Mouse (Mus musculus): ENCODE measurements at regions not wholly inside any gene's neighbourhood (a gene's known extent, or its start where the extent isn't known, plus 50 kb on each side); places are given as distances from the start of the nearest gene placed in this dataset.

GRCm38 (mm10) chr3:29890764-29891163 is 657.0 kb downstream of the Mecom start:
- POLR2A ChIA-PET, result interaction anchor here in 1 of 4 experiments (1.3 kb wide), 1 partner anchor 46 kb away, joined by 3 read pairs; no protein-coding TSS in a partner anchor
- CTCF ChIA-PET, result interaction anchor here in 1 of 4 experiments (0.8 kb wide), 1 partner anchor 624 kb away, joined by 4 read pairs; no protein-coding TSS in a partner anchor

GRCm38 (mm10) chr3:29890286-29890685 is 657.5 kb downstream of the Mecom start:
- POLR2A ChIA-PET, result no interaction called here

GRCm38 (mm10) chr3:29889638-29890037 is 658.2 kb downstream of the Mecom start:
- ChIA-PET POLR2A (interaction anchor here in 1 of 4 experiments (0.6 kb wide), 1 partner anchor 421 kb away, joined by 3 read pairs; no protein-coding TSS in a partner anchor), CTCF (no interaction called here)

More at GRCm38 (mm10) chr3:29890286-29890685, 657.5 kb downstream of the Mecom start:
- CTCF ChIA-PET, result interaction anchor here in 1 of 4 experiments (0.8 kb wide), 1 partner anchor 625 kb away, joined by 4 read pairs; no protein-coding TSS in a partner anchor

GRCm38 (mm10) chr3:29879966-29880365 is 667.8 kb downstream of the Mecom start:
- CTCF ChIA-PET, result no interaction called here
- POLR2A ChIA-PET, result no interaction called here

GRCm38 (mm10) chr3:29875768-29876167 is 672.0 kb downstream of the Mecom start:
- ChIA-PET POLR2A (no interaction called here), CTCF (no interaction called here)

- ChIA-PET CTCF (no interaction called here), POLR2A (no interaction called here)
These were observed 685.4 kb downstream of the Mecom start for GRCm38 (mm10) chr3:29862437-29862836.

GRCm38 (mm10) chr3:29852465-29852864 is 695.3 kb downstream of the Mecom start:
- ChIA-PET CTCF (interaction anchor here in 1 of 4 experiments (1.1 kb wide), 1 partner anchor 125 kb away, joined by 3 read pairs; no protein-coding TSS in a partner anchor), POLR2A (no interaction called here)

GRCm38 (mm10) chr3:29835432-29835831 is 712.4 kb downstream of the Mecom start:
- ChIA-PET CTCF (interaction anchor here in 1 of 4 experiments (0.6 kb wide), 1 partner anchor 204 kb away, joined by 9 read pairs; no protein-coding TSS in a partner anchor), POLR2A (no interaction called here)

- ChIA-PET CTCF (interaction anchor here in 1 of 4 experiments (0.5 to 0.6 kb wide), 2 partner anchors 100 to 205 kb away, joined by 3 to 9 read pairs; no protein-coding TSS in a partner anchor), POLR2A (no interaction called here)
These were observed 712.9 kb downstream of the Mecom start for GRCm38 (mm10) chr3:29834884-29835283.

- ChIA-PET POLR2A (no interaction called here), CTCF (no interaction called here)
These were observed 716.5 kb downstream of the Mecom start for GRCm38 (mm10) chr3:29831346-29831745.

GRCm38 (mm10) chr3:29822622-29823370 is 725.0 kb downstream of the Mecom start:
- CTCF ChIA-PET, result no interaction called here
- POLR2A ChIA-PET, result no interaction called here

- POLR2A ChIA-PET, result no interaction called here
- CTCF ChIA-PET, result no interaction called here
These were observed 730.8 kb downstream of the Mecom start for GRCm38 (mm10) chr3:29816964-29817363.

- ChIA-PET POLR2A (interaction anchor here in 1 of 4 experiments (0.5 kb wide), 1 partner anchor 133 kb away, joined by 3 read pairs; no protein-coding TSS in a partner anchor), CTCF (interaction anchor here in 3 of 4 experiments (0.6 to 1.1 kb wide), 4 partner anchors 380 to 706 kb away, joined by 3 to 5 read pairs (median 3); no protein-coding TSS in a partner anchor)
These were observed 731.5 kb downstream of the Egfem1 start for GRCm38 (mm10) chr3:29813276-29813675.

- POLR2A ChIA-PET, result no interaction called here
- CTCF ChIA-PET, result interaction anchor here in 2 of 4 experiments (0.9 to 1.1 kb wide), 2 partner anchors 380 to 703 kb away, joined by 3 to 5 read pairs; no protein-coding TSS in a partner anchor
These were observed 730.8 kb downstream of the Egfem1 start for GRCm38 (mm10) chr3:29812480-29813240.

GRCm38 (mm10) chr3:29806046-29806445 is 724.2 kb downstream of the Egfem1 start:
- CTCF ChIA-PET, result no interaction called here
- POLR2A ChIA-PET, result no interaction called here

- POLR2A ChIA-PET, result no interaction called here
- CTCF ChIA-PET, result no interaction called here
These were observed 721.6 kb downstream of the Egfem1 start for GRCm38 (mm10) chr3:29803456-29803855.

GRCm38 (mm10) chr3:29801081-29801480 is 719.3 kb downstream of the Egfem1 start:
- ChIA-PET CTCF (no interaction called here), POLR2A (no interaction called here)

GRCm38 (mm10) chr3:29774365-29774764 is 692.5 kb downstream of the Egfem1 start:
- ChIA-PET CTCF (no interaction called here), POLR2A (no interaction called here)

- ChIA-PET CTCF (no interaction called here), POLR2A (no interaction called here)
These were observed 689.4 kb downstream of the Egfem1 start for GRCm38 (mm10) chr3:29771194-29771593.

GRCm38 (mm10) chr3:29768592-29768991 is 686.8 kb downstream of the Egfem1 start:
- ChIA-PET CTCF (no interaction called here), POLR2A (no interaction called here)

Measured in embryonic stem cell, embryonic (primary cell).